Mouse (Mus musculus): Measurements from ENCODE around the gene Sp7. TPM values are rescaled to one million over a fixed set of nuclear protein-coding genes. Genes with fewer than 3 reads are reported as not detected.
A peak's percentile ranks its signal among the peaks of the same experiment; 100 is the strongest.
"Not testable (repeated sequence)": the region's sequence is repeated elsewhere in the genome, so short reads cannot be mapped to it uniquely, and the experiment has no call there.

Gene Sp7
- total RNA-seq, 2 experiments from 2014 or later = not detected

DNA sequence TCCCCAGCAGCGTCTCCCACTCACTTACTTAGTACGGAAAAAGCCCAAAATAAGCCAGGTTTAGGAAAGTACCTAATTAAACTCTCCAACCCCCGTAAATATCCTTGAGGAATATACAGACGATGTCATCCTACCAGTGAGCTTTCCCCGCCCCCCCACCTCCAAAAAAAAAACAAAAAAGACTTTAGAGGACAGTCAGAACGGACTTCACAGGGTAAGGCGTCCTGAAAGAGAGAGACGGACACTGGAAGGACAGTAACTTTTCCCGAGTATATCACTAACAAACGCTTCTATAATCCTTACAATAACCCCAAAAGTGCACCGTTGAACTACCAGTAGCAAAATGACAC is 16.1 kb downstream of the Sp7 start:
- peak; percentile 52 for ATAC-seq (replicated peaks; ENCODE audit: low FRiP score, poor library complexity, severe bottlenecking)

DNA sequence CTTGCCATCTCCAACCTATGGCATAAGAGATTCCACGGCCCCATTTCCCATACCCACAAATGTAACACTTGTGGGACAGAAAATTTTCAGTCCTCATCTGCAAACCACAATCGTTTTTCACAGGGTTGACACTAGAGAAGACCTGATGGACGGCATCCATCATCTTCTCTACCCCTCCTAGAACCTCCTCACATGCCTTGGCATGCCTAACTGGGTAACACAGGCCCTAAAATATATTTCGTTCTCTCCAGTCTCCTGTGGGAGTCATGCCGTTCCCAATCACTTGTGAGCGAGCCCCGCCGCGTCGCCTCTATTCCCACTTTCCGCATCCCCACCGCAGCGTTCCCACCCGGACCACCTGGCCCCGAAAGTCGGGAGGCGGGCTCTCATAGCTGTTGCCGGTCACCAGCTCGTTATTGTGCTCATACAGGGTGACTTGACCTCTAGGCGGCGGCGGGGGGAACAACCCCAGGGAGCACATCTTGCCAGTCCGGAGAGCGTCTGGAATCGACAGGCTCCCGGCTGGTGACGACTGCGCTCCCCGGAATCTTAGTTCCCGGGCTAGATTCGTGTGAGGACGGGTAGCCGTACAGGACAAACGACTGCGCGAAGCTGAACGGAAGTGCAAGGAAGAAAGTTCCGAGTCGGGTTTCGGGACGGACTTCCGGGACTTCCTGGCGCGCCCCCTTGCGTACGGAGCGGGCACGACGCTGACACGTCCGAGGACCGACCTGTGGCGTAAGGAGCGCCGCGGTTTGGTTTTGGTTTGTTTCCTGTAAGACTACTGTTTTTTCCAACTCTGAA is 16.6 kb downstream of the Sp7 start, which contains the start of gene Aaas:
TSS of gene Aaas (minus strand) at position 634 of the 804 bp plus-strand sequence.
- peak; percentile 93 for ATAC-seq (replicated peaks; ENCODE audit: low FRiP score, poor library complexity, severe bottlenecking)

DNA sequence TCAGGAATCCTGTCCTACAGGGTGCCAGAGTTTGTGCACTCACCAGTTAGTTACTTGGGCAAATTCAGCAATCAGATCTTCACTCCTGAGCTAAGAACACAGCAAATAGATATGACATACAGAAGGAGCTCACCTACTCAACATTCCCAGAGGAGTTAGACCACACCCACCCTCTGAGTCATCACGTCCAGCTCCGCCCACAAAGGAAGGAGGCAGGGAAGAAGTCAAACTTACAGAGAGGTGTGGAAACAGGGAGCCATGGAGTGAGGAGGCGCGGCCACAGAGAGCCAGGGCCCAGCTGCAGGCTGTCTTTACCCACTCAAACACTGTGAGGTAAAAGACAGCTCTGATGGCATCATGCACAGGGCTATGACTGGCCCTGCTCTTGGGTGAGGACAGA is 20.5 kb downstream of the Sp7 start:
- no peak for ATAC-seq (replicated peaks; ENCODE audit: low FRiP score, poor library complexity, severe bottlenecking)

DNA sequence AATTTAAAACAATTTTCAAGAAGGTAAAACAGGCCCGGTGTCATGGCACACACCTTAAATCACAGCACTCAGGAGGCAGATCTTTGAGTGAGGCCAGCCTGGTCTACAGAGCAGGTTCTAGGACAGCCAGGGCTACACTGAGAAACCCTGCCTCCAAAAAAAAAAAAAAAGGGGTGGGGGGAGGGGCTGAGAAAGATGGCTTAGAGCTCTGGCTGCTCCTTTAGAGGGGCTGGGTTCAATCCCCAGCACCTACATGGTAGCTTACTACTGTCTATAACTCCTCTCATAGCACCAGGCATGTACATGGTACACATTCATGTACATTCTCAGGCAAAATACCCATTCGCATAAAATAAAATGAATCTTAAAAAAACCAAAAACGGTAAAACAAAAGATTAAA is 22.5 kb downstream of the Sp7 start:
- ATAC-seq (replicated peaks; ENCODE audit: low FRiP score, poor library complexity, severe bottlenecking) = no peak

DNA sequence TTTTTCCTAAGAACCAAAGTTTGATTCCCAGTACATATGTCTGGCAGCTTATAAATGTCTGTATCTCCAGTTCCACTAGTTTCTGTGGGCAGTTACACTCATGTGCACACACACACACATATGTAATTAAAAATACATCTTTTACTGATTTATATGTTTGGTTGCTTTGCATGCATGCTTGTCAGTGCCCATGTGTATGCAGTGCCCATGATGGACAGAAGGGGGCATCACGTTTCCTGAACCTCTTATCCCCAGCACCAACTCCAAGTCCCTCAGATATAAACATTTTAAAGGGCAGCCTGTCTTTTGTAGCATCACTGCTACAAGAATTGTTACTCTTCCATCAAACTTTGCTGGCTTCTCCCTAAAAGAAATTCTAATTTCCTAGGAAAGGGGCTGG is 25.4 kb downstream of the Sp7 start:
- ATAC-seq (replicated peaks; ENCODE audit: low FRiP score, poor library complexity, severe bottlenecking) = no peak

DNA sequence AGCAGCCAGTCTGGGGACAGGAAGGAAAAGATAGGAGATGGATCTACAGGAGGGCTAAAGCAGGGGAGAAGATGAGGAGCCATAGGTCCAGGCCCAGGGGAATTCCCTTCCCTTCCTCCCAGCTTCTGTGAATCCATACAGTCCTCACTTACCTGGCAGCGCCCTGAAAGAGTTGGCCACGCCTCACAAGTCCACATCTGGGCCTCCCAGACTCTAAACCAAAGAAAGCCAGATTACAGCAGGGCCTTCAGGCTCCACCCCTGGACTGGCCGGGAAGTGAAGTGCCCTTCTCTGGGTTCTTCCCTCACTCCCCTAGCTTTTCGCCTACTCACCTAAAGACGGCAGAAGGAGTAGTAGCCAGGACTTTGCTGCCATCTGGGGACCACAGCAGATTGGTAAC is 27.4 kb downstream of the Sp7 start:
- no peak for ATAC-seq (replicated peaks; ENCODE audit: low FRiP score, poor library complexity, severe bottlenecking)

DNA sequence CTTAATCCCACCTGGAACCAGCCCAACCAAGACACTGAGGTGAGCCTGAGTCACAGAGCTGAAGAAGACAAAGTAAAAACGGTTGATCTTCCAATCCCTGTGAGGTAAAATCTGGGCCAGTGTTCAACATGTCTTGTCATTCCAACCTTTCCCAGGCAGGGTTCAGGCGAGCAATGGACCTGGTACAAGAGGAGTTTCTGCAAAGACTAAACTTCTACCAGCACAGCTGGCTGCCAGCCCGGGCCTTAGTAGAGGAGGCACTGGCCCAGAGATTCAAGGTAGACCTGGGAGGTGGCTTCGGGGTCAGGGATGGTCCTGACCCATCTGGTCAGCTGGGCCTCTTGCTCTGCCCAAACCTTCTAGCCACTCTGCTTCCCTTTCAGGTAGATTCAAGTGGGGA is 30.0 kb downstream of the Sp7 start:
- ATAC-seq (replicated peaks; ENCODE audit: low FRiP score, poor library complexity, severe bottlenecking) = no peak

DNA sequence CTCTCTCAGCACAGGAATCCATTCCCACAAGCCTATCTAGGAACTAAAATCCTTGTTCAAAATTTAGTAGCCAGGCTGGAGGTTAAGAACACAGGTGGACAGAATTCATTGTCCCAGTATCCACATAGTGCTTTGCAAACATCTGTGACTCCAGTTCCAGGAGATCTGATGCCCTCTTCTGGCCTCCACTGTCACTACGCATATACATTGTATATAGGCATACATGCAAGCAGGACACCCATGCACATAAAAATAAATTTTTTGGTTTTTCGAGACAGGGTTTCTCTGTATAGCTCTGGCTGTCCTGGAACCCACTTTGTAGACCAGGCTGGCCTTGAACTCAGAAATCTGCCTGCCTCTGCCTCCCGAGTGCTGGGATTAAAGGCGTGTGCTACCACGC is 31.1 kb downstream of the Sp7 start:
- not testable (repeated sequence) for ATAC-seq (replicated peaks; ENCODE audit: low FRiP score, poor library complexity, severe bottlenecking)

DNA sequence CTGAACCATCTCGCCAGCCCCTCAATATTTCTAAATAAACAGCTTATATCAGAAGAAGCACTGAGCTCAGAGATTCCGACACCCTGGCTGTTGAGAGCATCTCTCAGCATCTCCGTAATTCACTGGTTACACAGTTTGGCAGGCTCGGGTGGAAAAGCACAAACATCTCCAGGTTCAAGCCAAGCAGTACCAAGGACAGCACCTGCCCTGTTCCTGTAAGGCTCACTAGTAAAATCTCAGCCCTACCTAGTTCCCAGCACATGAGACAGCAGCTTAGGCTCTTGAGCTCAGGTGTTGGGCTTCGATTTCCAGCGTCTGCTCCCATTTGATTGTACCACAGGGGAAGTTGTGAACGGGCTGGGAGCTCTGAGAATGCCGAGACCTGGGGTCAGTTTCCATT is 31.7 kb downstream of the Sp7 start:
- no peak for ATAC-seq (replicated peaks; ENCODE audit: low FRiP score, poor library complexity, severe bottlenecking)

DNA sequence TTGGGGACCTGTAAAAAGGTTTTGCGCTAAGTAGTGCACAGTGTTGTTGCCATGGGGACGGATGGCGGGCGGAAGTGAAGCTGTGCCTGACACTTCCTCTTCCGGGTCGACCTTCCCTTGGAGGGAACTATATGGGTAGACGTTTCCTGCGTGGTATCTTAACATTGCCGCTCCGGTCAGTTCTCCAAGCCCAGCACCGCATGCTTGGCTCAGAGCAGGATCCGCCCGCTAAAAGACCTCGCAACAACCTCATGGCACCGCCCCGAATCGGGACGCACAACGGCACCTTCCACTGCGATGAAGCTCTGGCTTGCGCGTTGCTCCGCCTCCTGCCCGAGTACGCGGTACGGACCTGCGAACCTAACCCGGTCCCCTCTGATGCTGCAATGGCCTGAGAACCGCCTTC is 35.4 kb downstream of the Sp7 start, which contains the start of gene Myg1:
TSS of gene Myg1 (plus strand) at position 100 of the 406 bp plus-strand sequence.
- ATAC-seq (replicated peaks; ENCODE audit: low FRiP score, poor library complexity, severe bottlenecking) = peak; percentile 94

DNA sequence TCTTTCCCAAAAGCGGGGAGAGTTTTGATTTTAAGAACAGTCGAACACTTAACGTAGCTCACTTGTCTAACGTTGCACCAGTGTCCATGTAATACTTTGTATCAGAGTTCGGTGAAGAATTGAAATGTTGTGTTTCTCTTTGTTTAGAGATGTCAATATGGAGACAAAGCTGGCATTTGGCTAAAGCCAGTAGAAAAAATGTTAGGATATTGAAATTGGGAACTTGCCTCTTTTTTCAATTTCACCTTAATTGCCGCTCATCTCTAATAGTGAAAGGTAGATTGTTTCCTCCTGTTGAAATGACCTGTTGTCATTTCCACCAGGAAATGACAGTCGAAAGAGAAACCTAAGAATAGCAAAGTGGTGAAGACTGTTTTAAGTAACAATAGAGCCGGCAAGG is 40.1 kb downstream of the Sp7 start:
- ATAC-seq (replicated peaks; ENCODE audit: low FRiP score, poor library complexity, severe bottlenecking) = no peak

DNA sequence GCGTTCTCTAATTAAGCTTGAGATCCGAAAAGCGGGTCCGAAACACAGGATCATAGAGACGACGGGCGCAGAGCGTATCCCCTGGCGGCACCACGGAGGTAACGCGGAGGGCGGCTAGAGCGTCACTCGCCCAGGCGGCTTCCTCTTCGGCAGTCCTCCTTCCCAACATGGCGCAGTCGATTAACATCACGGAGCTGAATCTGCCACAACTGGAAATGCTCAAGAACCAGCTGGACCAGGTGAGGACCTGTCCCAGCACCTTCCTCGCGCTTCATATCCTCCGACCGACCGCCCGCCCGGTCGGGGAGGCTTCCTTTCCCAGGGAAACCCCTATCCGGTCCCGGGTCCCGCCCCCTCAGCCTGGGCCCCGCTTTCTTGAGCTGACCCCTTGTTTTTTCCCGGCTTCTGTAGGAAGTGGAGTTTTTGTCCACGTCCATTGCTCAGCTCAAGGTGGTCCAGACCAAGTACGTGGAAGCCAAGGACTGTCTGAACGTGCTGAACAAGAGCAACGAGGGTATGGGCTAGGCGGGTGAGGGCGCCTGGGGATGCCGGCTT is 40.9 kb downstream of the Sp7 start, which contains the start of gene Pfdn5:
TSS of gene Pfdn5 (plus strand) at position 95 of the 555 bp plus-strand sequence.
- ATAC-seq (replicated peaks; ENCODE audit: low FRiP score, poor library complexity, severe bottlenecking) = peak; percentile 99

DNA sequence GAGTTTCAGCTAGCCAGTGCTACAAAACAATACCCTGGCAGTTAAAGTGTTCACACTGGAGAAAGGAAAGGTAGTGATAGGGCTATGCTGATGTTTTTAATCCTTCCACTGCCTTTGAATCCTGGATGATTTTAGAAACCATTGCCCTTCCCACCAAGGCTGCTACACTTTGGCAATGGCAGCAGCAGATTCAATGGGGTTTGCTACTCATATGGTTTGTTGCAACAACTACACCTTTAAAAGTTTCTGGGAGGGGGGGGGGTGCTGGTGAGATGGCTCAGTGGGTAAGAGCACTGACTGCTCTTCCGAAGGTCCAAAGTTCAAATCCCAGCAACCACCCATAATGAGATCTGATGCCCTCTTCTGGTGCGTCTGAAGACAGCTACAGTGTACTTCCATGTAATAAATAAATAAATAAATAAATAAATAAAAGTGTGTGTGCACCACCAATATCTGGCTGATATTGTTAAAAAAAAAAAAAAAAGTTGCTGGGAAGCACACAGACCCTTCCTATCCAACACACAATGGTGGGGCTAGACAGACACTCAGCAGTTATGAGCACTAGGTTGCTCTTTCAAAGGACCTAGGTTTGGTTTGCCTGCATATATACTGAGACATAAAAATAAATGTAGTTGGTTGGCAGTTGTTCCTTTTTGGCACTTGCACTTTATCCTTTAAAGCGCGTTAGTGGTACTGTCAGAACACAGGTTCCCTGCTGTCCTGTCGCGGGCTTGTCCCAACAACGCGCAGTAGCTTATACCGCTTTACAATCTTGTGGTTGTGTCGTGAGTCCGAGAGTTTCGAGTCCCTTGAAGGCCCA is 42.1 kb downstream of the Sp7 start:
- ATAC-seq (replicated peaks; ENCODE audit: low FRiP score, poor library complexity, severe bottlenecking) = no peak

DNA sequence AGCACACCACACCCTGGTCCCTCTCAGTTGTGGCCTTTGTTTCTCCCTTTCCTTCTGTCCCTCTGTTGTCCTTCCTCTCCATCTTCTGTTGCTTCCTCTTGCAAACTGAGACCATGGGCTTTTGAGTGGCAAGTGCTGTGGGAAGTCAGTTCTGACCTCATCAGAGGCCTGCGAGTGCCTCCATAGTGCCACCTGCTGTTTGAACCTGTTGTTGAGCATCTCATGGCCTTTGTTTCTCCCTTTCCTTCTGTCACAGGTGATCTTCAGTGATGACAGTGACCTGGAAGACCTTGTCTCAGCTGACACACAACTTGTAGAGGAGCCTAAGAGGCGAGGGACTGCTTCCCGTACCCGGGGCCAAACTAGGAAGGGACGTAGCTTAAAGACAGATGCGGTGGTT is 50.7 kb downstream of the Sp7 start:
- ATAC-seq (replicated peaks; ENCODE audit: low FRiP score, poor library complexity, severe bottlenecking) = no peak; the same call in 1 of the 2 replicates

DNA sequence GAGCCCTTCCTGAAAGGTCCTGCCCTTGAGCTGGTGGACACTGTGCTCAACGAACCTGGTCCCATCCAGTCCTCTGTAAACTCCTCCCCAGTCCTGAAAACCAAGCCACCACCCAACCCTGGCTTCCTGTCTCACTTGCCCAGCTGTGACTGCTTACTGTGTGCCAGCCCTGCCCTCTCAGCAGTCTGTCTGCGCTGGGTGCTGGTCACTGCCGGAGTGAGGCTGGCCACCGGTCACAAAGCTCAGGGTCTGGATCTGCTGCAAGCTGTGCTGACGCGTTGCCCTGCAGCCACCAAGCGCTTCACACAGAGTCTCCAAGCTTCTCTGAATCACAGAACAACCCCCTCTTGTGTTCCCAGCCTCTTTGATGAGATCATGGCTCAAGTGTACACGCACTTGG is 51.7 kb downstream of the Sp7 start:
- no peak for ATAC-seq (replicated peaks; ENCODE audit: low FRiP score, poor library complexity, severe bottlenecking)

DNA sequence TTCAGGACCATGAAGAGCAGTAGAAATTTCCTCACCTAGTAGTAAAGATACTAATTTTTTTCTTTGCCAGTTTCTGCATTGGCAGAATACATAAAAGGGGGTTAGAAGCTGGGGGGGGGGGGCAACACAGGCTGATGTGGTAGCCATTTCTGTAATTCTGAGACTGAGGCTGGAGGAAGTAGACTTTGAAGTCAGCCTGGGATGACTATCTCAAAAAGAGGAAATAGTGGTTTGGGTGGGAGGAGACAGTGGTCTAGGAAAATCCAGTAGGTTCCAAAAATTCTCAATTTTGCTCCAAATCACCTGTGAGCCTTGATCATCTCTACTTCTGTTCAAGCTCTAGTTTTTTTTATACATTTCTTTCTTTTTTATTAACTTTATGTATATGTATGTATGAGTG is 55.5 kb downstream of the Sp7 start:
- ATAC-seq (replicated peaks; ENCODE audit: low FRiP score, poor library complexity, severe bottlenecking) = no peak

DNA sequence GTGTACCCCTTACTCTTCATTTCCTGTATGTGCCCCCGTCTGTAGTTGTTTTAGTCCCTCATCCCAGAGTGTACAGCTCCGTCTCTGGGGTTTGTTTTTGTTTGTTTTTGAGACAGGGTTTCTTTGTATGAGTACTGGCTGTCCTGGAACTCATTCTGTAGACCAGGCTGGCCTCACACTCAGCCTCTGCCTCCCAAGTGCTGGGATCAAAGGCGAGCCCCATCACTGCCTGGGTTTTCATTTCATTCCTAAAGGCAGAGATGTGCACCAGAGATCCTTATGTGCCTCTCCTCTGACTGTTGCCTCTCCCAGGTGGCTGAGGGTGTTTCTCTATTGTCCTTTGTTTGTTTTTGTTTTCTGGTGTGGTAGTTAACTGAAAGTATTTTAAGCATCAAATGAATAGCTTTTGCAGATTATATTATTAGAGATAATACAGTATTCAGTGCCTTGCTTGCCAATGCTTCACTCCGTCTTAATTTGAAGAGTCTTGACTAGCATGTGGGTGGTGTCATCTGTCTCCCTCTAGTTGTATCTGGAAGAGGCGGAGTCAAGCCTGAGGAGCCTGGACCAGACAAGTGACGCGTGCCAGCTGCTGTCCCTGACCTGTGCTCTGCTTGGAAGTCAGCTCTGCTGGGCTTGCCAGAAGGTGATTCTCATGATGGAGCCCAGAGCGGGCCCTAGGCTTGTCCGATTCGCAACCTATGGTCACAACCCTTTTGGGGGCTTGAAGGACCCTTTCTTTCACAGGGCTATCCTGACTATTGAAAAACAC is 56.7 kb downstream of the Sp7 start:
- no peak for ATAC-seq (replicated peaks; ENCODE audit: low FRiP score, poor library complexity, severe bottlenecking)

DNA sequence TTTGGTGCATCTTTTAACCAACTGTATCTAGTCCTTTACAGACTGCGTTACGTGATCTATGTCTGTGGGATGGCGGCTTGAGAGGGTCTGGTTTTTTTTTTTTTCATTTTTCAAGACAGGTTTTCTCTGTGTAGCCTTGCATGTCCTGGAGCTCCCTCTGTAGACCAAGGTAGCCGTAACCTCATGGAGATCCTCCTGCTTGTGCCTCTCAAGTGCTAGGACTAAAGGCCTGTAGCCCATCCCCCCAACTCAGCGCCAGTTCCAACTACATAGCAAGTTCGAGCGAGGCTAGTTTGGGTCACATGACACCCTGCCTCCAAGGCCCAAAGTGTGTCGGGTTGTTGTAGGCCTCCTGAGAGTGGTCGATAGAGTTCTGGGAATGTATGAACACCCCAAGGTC is 58.3 kb downstream of the Sp7 start:
- ATAC-seq (replicated peaks; ENCODE audit: low FRiP score, poor library complexity, severe bottlenecking) = no peak

Measured in erythroblast, adult 5-6 weeks (primary cell).